Mouse (Mus musculus) forebrain, embryonic 16.5 days (tissue): ENCODE data around the gene Prkce. TPM values are rescaled to one million over a fixed set of nuclear protein-coding genes. Genes with fewer than 3 reads are reported as not detected.

Experiments
- ATAC-seq: fragments of 200-750 bp; cut with Nextera tagmentation; 2 replicates; pipeline ENCODE4 v1.8.0; 2017; ENCODE audit warnings: mild to moderate bottlenecking, moderate library complexity
- H3K27ac ChIP-seq: fragments of 300-500 bp; sonication (generic); 2 replicates; pipeline ENCODE4 v1.5.1; 2014; ENCODE audit warnings: low read length, control low read depth
- H3K27me3 ChIP-seq: fragments of 300-500 bp; sonication (generic); replicated peaks from 2 replicates; pipeline ENCODE4 v1.6.1; 2014; ENCODE audit warnings: low read length; ENCODE audit not compliant: control insufficient read depth, insufficient read depth
- H3K36me3 ChIP-seq: fragments of 300-500 bp; sonication (generic); 2 replicates; pipeline ENCODE4 v1.6.1; 2014; ENCODE audit not compliant: control insufficient read depth, insufficient read depth
- H3K4me1 ChIP-seq: fragments of 300-500 bp; sonication (generic); replicated peaks from 2 replicates; pipeline ENCODE4 v1.6.1; 2014; ENCODE audit warnings: low read length; ENCODE audit not compliant: control insufficient read depth, insufficient read depth
- H3K4me2 ChIP-seq: fragments of 300-500 bp; sonication (generic); 2 replicates; pipeline ENCODE4 v1.6.1; 2014; ENCODE audit warnings: mild to moderate bottlenecking, low read length, control low read depth
- H3K4me3 ChIP-seq: fragments of 300-500 bp; sonication (generic); replicated peaks from 2 replicates; pipeline ENCODE4 v1.5.1; 2014; ENCODE audit warnings: mild to moderate bottlenecking, low read length, control low read depth
- H3K9ac ChIP-seq: fragments of 300-500 bp; sonication (generic); replicated peaks from 2 replicates; pipeline ENCODE4 v1.6.1; 2014; ENCODE audit warnings: low read depth, low read length, control low read depth
- H3K9me3 ChIP-seq: fragments of 300-500 bp; sonication (generic); 2 replicates; pipeline ENCODE4 v1.6.1; 2016; ENCODE audit warnings: low read length; ENCODE audit not compliant: control insufficient read depth
- WGBS: fragments of 180-500 bp; shearing (Covaris S2); extraction: QIAGEN DNeasy Blood & Tissue Kit; methylation state at CpG from one replicate; pipeline ENCODE4 v1.1.7; 2014; 5-methylcytosine and 5-hydroxymethylcytosine counted together
- polyA plus RNA-seq: library from polyadenylated mRNA; unstranded; fragments of >200 nt; fragmentation: Nextera tagmentation; extraction: Ambion mirVana; gene quantifications from 2 replicates; pipeline ENCODE4 v1.2.1, GENCODE M21; 2015

Gene Prkce
- polyA plus RNA-seq, 1 experiment from 2014 or later: 42.9 TPM

GRCm38 (mm10) chr17:86438763-86439162 lies 271.2 kb downstream of the Prkce start:
- H3K4me2 ChIP-seq: no peak overlapping the region
- H3K4me1 ChIP-seq: peaks cover 5% of the 10 kb centered on the region
- H3K27me3 ChIP-seq: no peaks in the 10 kb centered on the region
- no peaks in the 10 kb centered on the region for H3K9me3 ChIP-seq
- ATAC-seq: no peak
- no peak overlapping the region for H3K4me3 ChIP-seq
- no peak overlapping the region for H3K27ac ChIP-seq
- H3K36me3 ChIP-seq: no peaks in the 10 kb centered on the region
- no peak overlapping the region for H3K9ac ChIP-seq
- WGBS: 88% methylated on average over 5 of the region's 5 CpGs

- Histone ChIP-seq H3K27me3 (no peaks in the 10 kb centered on the region), H3K4me1 (peaks cover 13% of the 10 kb centered on the region), H3K9me3 (no peaks in the 10 kb centered on the region), H3K36me3 (no peaks in the 10 kb centered on the region), H3K27ac (no peak overlapping the region), H3K4me2 (no peak overlapping the region), H3K4me3 (no peak overlapping the region), H3K9ac (no peak overlapping the region)
- 93% methylated on average over 7 of the region's 7 CpGs for WGBS
- ATAC-seq: no peak
Measured at GRCm38 (mm10) chr17:86441098-86441497, 273.5 kb downstream of the Prkce start.

GRCm38 (mm10) chr17:86443886-86444285 lies 276.3 kb downstream of the Prkce start:
- H3K9me3 ChIP-seq: no peaks in the 10 kb centered on the region
- H3K4me3 ChIP-seq: no peak overlapping the region
- H3K4me2 ChIP-seq: no peak overlapping the region
- no peak for ATAC-seq
- no peak overlapping the region for H3K9ac ChIP-seq
- no peaks in the 10 kb centered on the region for H3K27me3 ChIP-seq
- peaks cover 11% of the 10 kb centered on the region for H3K4me1 ChIP-seq
- no peaks in the 10 kb centered on the region for H3K36me3 ChIP-seq
- no peak overlapping the region for H3K27ac ChIP-seq
- WGBS: 74% methylated on average over 7 of the region's 7 CpGs

- 32% methylated on average over 15 of the region's 15 CpGs for WGBS
- H3K27me3 ChIP-seq: no peaks in the 10 kb centered on the region
- H3K9me3 ChIP-seq: no peaks in the 10 kb centered on the region
- peak overlapping the region; percentile 41; the same call in 1 of the 2 replicates for H3K9ac ChIP-seq
- H3K4me2 ChIP-seq: peak overlapping the region; percentile 42
- peak; percentile 89 for ATAC-seq
- no peak overlapping the region for H3K27ac ChIP-seq
- no peak overlapping the region for H3K4me3 ChIP-seq
- peaks cover 11% of the 10 kb centered on the region for H3K4me1 ChIP-seq
- H3K36me3 ChIP-seq: no peaks in the 10 kb centered on the region
Measured at GRCm38 (mm10) chr17:86444578-86445419, 277.2 kb downstream of the Prkce start.

GRCm38 (mm10) chr17:86445420-86445720 lies 277.8 kb downstream of the Prkce start:
- WGBS: 83% methylated on average over 3 of the region's 3 CpGs
- Histone ChIP-seq H3K27ac (no peak overlapping the region), H3K27me3 (no peaks in the 10 kb centered on the region), H3K9ac (no peak overlapping the region), H3K36me3 (no peaks in the 10 kb centered on the region), H3K9me3 (no peaks in the 10 kb centered on the region), H3K4me1 (peaks cover 11% of the 10 kb centered on the region), H3K4me3 (no peak overlapping the region), H3K4me2 (no peak overlapping the region)
- ATAC-seq: no peak

GRCm38 (mm10) chr17:86445900-86446299 lies 278.3 kb downstream of the Prkce start:
- Histone ChIP-seq H3K27ac (no peak overlapping the region), H3K9me3 (no peaks in the 10 kb centered on the region), H3K4me3 (no peak overlapping the region), H3K36me3 (no peaks in the 10 kb centered on the region), H3K4me1 (peaks cover 11% of the 10 kb centered on the region), H3K27me3 (no peaks in the 10 kb centered on the region), H3K4me2 (no peak overlapping the region), H3K9ac (no peak overlapping the region)
- no peak for ATAC-seq
- 91% methylated on average over 5 of the region's 5 CpGs for WGBS

GRCm38 (mm10) chr17:86447101-86447598 lies 279.6 kb downstream of the Prkce start:
- no peak overlapping the region for H3K9ac ChIP-seq
- no peaks in the 10 kb centered on the region for H3K36me3 ChIP-seq
- no peak overlapping the region for H3K27ac ChIP-seq
- no peaks in the 10 kb centered on the region for H3K9me3 ChIP-seq
- H3K4me2 ChIP-seq: no peak overlapping the region
- no peak overlapping the region for H3K4me3 ChIP-seq
- no peak for ATAC-seq
- 87% methylated on average over 4 of the region's 4 CpGs for WGBS
- H3K27me3 ChIP-seq: no peaks in the 10 kb centered on the region
- H3K4me1 ChIP-seq: peaks cover 11% of the 10 kb centered on the region

GRCm38 (mm10) chr17:86452934-86453333 lies 285.3 kb downstream of the Prkce start:
- Histone ChIP-seq H3K9me3 (no peaks in the 10 kb centered on the region), H3K9ac (no peak overlapping the region), H3K27ac (no peak overlapping the region), H3K36me3 (no peaks in the 10 kb centered on the region), H3K4me2 (no peak overlapping the region), H3K4me1 (0 out of 2 replicates have a peak, but pooled peaks cover 2% of the 10 kb centered on the region), H3K27me3 (no peaks in the 10 kb centered on the region), H3K4me3 (no peak overlapping the region)
- ATAC-seq: no peak
- WGBS: 89% methylated on average over 4 of the region's 4 CpGs

- no peaks in the 10 kb centered on the region for H3K9me3 ChIP-seq
- H3K4me3 ChIP-seq: no peak overlapping the region
- no peak overlapping the region for H3K9ac ChIP-seq
- no peak overlapping the region for H3K4me2 ChIP-seq
- 91% methylated on average over 14 of the region's 14 CpGs for WGBS
- no peak overlapping the region for H3K27ac ChIP-seq
- H3K4me1 ChIP-seq: 0 out of 2 replicates have a peak, but pooled peaks cover 2% of the 10 kb centered on the region
- ATAC-seq: no peak
- no peaks in the 10 kb centered on the region for H3K27me3 ChIP-seq
- no peaks in the 10 kb centered on the region for H3K36me3 ChIP-seq
Measured at GRCm38 (mm10) chr17:86453673-86454350, 286.2 kb downstream of the Prkce start.
